Mouse (Mus musculus) layer of hippocampus, postnatal 14 days (tissue): ENCODE measurements around the gene Tubb3. TPM values are rescaled to one million over a fixed set of nuclear protein-coding genes. Genes with fewer than 3 reads are reported as not detected.
A peak's percentile ranks its signal among the peaks of the same experiment; 100 is the strongest.
"Not testable (repeated sequence)": the region's sequence is repeated elsewhere in the genome, so short reads cannot be mapped to it uniquely, and the experiment has no call there.

Source experiments
- DNase-seq, 2 experiments: peaks; one replicate each; pipeline ENCODE4 v3.0.0; 2021 to 2022; ENCODE audit warnings: low spot score in 2 of 2, mixed read lengths in 1 of 2
- total RNA-seq, 2 experiments: library from RNA; stranded (reverse); gene quantifications; 2 replicates each; pipeline ENCODE4 v1.2.3; 2021

Tubb3 gene
- total RNA-seq, 2 experiments from 2014 or later, result 559 to 591 TPM

GRCm38 (mm10) chr8:123430936-123431335 is 19.7 kb downstream of the Tubb3 start:
- not testable (repeated sequence) for DNase-seq

DNA sequence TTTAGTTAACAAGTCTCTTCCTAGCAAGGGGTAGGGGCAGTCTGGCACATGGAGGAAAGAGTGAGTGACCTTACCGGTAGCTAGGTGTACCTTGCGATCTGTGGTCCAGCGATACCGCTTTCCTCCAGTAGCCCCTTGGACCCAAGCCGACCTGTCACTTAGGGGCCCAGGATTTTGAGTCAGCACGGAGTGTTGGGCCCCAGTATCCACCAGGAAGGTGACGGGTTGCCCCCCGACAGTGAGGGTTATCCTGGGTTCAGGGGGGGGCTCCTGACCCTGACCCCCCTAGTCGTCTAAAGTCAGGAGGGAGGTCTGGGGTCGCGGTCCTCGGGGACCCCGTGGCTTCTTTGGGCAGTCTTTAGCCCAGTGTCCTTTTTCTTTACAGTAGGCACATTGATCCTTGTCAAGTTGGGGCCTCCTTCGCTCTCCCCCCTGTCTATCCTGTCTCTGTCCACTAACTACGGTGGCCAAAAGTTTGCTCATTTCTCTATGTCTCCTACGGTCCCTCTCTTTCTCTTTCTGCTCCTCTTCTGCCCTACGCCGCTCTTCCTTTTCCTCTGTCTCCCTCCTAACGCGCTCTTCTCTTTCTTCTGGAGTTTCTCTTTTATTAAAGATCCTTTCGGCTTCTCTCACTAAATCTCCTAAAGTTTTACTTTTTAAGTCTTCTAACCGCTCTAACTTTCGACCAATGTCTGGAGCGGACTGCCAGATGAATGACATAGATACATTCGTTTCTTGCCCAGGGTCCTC is 20.6 kb downstream of the Tubb3 start:
- no peak for DNase-seq

GRCm38 (mm10) chr8:123432381-123432780 is 21.2 kb downstream of the Tubb3 start:
- no peak for DNase-seq

DNA sequence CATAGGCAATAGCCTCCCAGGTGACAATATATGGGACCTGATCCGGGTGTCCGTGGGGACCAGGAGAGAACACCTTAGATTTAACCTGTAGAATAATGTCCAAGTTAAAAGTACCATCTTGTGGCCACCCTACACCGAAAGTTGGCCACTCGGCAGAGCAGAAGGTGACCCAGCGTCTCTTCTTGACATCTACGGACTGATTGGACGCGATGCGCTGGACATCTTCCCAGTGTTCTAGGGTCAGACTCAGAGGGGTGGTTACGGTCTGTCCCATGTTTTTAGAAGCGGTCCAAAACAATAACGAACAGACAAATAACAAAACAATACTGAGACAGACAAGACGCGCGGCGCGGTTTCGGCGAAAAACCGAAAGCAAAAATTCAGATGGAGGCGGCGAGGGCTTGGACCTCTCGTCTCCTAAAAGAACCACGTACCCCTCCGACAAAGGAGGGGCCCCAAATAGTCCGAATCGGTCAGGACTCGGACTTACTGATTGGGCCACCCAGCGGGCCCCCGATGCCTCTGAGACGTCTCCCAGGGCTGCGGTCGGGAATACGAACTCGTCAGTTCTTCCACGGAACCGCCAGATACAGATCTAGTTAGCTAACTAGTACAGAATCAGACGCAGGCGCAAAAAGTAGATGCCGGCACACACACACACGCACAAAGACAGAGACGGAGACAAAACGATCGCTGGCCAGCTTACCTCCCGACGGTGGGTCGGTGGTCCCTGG is 22.2 kb downstream of the Tubb3 start:
- not testable (repeated sequence) for DNase-seq

- DNase-seq, result no peak
These were observed 30.6 kb downstream of the Tubb3 start for GRCm38 (mm10) chr8:123441788-123442187.

DNA sequence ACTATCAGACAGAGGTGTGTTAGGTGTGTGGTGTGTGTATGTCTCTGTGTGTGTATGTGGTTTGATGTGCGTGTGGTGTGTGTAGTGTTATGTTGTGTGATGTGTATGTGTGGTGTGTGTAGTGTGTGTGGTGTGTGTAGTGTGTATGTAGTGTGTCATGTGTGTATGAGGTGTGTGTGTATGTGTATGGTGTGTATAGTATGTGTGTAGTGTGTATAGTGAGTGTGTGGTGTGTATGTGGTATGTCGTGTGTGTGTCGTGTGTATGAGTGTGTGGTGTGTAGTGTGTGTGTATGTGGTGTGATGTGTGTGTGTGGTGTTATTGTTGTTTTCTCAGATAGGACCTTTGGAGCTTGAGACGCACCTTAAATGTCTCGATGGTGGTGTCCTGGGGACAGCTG is 31.1 kb downstream of the Tubb3 start:
- no peak for DNase-seq

DNA sequence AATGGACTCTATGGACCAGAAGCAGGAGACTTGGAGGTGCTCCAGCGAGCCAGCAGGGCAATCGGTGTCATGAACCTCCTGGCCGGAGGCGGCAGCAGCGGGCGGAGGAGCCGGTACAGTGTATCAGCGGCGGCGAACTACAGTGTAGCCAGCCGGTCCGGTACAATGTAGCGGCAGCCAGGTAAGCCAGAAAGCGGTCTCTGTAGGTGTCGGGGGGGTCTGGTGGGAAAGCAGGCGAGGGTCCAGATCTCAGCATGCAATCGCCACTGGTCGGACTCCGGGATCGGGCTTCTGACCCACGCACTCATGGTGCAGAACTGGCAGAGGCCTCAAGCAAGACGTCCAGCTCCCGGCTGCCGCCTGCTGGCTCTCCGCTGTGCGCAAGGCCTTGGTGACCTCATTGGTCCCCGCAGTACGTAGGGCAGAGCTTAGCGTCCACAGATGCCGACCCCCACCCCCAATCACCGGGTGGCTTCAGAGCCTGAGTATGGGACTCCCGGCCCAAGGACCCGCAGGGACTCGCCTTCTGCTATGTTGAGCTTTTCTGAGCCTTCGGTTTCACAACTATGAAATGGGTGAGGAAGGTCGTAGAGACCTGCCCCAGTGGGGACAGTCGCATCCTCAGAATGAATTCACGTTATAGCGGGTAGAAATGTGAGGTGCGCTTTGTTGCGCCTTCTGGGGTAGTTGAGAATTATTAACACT is 31.8 kb downstream of the Tubb3 start:
- peak; percentile 92 to 96 for DNase-seq

DNA sequence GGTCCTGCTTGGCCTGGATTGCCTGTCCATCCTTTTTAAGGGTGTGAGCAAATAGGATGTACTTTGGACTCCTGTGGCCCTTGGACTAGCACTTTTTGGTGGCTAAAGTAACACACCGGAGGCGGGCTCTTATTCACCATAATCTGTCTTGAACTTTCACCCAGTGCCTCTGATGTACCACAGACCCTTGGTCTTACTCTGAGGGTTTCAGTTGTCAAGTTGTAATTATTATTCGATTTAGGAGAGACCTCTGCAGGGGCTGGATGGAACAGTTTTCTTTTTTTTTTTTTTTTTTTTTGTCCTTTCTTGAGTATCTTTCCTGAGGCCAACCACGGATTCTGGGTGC is 32.3 kb downstream of the Tubb3 start:
- no peak for DNase-seq

DNA sequence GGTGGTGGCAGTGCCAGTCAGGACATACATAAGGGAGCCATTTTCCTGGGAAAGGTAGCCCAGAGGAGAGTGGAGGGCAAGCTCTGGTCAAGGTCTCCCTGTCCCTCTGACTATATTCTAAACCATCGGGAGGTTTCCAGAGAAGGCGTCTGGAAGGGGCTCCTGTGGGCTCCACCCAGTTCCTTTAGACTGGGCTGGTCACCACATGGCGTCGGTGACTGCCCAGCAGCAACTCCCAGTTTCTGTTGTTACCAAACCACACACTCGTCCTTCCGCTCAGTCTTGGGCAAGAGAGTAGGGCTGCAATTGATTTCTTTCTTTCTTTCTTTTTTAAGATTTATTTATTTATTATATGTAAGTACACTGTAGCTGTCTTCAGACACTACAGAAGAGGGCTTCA is 32.9 kb downstream of the Tubb3 start:
- DNase-seq, result no peak

- no peak for DNase-seq
These were observed 34.8 kb downstream of the Tubb3 start for GRCm38 (mm10) chr8:123445981-123446380.

- no peak for DNase-seq
These were observed 35.6 kb downstream of the Tubb3 start for GRCm38 (mm10) chr8:123446799-123447198.

DNA sequence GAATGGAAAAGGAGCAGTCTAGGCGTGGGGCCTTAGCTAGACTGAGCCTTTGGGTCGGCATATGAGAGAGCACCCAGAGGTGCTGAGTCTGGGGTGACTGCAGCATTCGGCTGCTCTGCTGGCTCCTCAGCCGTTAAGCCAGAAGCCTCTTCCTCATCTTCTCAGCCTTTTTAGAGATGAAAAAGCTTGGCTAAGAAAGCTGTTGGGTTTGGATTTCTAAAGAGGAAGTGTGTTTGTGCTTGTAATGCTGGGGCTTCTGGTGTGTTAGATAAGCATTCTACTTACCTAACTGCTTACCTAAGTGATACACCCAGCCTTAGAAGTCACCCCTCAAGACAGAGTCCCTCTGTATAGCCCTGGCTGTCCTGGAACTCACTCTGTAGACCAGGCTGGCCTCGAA is 39.6 kb downstream of the Tubb3 start:
- no peak for DNase-seq

- not testable (repeated sequence) for DNase-seq
These were observed 40.5 kb downstream of the Tubb3 start for GRCm38 (mm10) chr8:123451747-123452146.

GRCm38 (mm10) chr8:123452149-123452548 is 40.9 kb downstream of the Tubb3 start:
- DNase-seq, result no peak

DNA sequence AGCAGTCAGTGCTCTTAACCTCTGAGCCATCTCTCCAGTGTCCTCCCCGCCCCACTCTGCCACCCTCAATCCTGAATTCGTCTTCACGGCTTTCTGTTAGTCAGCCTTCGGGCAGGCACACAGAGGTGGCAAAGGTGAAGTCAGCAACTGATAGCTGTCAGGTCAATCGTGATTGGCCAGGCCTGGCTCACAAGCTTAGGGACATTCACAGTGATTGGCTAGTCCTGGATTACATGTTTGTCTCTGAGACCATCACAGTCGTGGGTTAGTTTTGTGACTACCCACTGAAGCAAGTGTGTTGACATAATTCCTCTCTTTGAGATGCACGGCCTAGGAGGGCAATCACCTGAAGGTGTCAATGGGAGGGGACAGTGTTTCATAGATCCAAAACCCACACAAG is 42.1 kb downstream of the Tubb3 start:
- DNase-seq, result no peak

DNA sequence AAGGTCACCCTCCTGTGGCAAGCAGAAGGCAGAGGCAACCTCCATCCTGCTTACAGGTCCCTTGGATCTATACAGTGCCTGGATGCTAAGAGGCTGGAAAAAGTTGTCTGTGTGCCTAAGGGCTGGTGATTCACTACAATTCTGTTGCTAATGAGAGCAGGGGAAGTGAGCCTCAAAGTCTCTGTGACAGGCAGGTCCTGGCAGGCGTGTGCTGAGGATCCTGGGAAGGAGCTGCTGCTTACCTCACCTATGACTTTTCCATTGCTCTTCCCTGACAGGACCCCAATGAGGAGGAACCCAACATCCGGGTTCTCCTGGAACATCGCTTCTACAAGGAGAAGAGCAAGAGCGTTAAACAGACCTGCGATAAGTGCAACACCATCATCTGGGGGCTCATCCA is 42.7 kb downstream of the Tubb3 start:
- DNase-seq, result no peak

DNA sequence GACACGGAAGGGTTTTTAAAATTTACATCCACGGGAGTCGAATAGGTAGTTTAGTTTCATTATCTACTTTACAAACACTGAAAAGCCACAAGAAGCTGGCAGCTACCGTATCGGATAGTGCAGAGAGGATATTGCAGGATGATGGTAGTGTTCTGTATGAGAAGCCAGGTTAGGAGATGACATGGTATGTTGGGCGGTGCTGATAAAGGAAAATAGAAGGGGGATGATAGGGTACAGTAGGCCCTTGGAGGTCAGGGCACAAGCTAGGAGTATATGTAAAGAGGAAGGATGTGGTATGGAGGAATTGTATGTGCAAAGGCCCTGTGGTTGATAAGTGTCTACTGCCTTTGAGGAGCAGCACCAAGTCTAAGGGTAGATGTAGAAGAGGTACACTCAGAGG is 43.3 kb downstream of the Tubb3 start:
- DNase-seq, result no peak

DNA sequence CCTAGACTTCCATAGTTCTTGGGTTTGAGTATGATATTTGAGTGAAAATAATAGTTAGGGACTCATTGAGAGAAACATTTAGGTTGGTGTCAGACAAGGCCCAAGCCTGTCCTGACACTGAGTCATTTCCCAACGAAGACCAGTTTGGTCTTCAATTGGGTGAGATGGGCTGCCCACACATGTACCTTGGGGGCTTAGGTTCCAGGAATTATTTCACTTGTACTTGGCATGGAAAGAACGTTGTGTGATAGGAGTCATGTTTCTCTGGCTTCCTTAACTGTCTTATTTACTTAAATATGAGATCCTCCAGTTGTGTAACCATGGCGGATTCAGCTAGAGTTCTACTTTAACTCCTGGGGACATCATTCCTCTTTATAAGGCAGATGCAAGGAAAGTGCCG is 52.4 kb downstream of the Tubb3 start:
- DNase-seq, result no peak

GRCm38 (mm10) chr8:123467476-123467875 is 56.3 kb downstream of the Tubb3 start:
- no peak for DNase-seq
